Mouse (Mus musculus) heart, postnatal 36 days (tissue): Measurements from ENCODE around the gene Islr. TPM values are rescaled to one million over a fixed set of nuclear protein-coding genes. Genes with fewer than 3 reads are reported as not detected.

Source experiments
- DNase-seq, 2 experiments: peaks; one replicate each; pipeline ENCODE4 v3.0.0; 2021 to 2022
- intact Hi-C: fragments of 180-260 bp; cut with DNase I; formaldehyde crosslinking; loops from one replicate; pipeline ENCODE4 v1.15.1; 2025
- total RNA-seq, 2 experiments: library from RNA; stranded (reverse); gene quantifications; 2 replicates each; pipeline ENCODE4 v1.2.3; 2021

The Islr gene
- total RNA-seq, 2 experiments from 2014 or later, result 28.5 to 30.4 TPM

DNA sequence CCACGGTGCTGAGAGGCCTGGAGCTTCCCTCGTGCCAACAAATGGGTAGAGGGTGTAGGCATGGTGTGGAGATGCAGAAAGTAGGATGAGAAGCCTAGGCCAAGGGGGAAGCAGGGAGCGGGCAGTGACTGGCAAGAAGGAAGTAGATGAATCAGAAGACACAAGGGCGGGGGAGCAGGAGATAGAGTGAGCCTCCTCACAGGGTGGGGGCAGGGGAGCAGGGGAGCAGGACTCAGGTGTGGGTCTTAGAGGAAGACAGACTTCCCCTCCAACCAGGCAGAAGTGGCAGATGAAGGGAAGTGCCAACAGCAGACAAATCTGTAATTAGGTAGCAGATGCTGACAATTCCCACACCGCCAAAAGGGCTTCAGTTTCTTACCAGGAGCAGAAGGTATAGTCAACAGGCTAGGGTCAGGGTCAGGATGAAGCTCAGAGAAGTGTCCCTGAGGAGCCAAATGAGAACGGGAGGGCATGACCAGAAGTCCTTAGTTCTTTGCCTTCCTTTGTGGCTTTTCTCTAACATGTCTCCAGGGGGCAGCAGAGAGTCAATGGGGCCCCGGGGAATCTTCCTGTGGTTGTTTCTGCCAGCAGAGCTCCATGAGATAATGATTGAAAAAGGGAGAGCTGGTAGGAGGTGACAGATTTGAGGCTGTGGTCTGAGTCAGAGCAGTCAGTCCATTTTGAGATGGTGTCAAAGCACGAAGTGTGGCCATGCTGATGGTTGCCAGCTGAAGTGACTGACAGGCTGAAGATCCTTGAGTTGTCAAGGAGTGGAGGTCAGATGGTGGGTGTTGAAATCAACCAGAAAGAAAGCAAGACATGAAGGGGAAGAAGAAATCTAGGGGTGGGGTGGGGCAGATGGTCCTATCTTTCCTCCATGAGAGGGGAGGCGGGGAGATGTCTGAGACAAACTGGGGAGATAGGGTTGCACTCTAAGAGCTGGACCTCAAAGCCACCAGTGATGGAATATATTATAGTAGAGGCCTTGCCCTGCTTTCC lies 22.1 kb upstream of the Islr start:
- DNase-seq, result peak; percentile 63 to 64
- intact Hi-C loops, result loop anchor here (1.0 to 2.0 kb wide), 2 partner anchors 42 to 55 kb away; no protein-coding TSS in a partner anchor

DNA sequence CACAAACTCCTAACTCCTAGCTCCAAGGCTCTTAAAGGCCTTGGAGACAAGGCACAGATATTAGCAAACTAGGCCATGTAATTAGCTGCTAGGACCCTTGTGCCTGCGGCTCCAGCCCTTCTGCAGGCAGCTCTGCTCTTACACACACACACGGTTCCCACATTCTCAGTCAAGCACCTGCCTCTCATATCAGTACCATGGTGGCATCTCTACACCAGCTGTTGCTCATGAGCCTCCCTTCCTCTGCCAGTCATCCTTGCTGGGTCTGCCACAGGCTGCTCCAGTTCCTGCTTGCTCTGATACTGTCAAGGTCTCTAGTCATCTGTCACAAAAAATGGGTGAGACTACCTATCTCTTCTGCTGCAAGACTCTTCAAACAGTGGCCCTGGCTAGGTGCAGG lies 20.2 kb upstream of the Islr start:
- intact Hi-C loops, result no loop called here
- no peak for DNase-seq

DNA sequence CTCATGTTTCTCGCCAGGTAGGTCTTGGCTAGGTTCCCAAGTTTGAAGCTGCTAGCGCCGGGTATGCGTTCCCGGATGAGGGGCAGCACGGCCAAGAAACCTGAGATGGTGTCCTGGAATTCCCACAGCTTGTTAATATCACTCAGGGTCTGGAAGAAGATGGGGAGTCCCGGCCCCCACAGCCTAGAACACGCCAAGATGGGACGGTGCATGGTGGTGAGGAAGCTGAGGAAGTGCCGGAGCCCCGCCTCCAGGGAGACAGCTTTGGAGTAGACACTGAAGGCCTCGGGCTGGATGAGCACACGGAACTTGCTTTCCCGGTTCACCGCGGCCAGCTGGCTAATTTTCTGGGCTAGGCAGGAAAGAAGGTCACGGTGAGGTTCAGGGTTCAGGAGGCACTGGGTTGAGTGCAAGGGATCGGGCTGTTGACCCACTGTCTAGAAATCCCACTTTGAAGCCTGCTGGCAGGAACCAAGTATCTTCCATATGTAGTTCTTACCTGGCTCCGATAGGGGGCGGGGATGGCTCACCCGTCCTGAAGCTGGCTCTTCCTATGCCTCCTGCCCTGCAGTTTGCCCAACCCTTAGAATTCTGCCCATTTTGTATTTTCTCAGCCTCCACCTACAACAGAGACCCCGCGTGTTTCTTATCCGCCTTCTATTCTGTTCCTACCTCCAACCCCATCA lies 16.3 kb upstream of the Islr start:
- peak in 1 of 2 experiments; percentile 41 for DNase-seq
- intact Hi-C loops, result no loop called here

DNA sequence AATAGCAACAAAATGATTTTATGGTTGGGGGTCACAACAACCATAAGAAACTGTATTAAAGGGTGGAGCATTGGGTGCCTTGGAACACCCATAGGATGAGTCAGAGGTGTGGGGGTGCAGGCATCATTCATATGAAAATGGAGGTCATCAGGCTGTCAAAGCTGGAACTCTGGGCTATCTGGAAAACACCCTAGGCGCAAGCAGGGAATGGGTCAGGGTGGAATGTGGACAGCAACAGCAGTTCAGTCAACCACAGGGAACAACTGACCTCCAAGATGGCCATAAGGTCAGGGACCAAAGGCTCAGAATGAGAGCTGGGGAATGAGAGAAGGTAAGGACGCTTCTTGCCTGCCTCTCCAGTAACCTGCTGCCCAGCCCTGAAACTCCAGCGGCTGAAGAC lies 14.4 kb upstream of the Islr start:
- intact Hi-C loops, result no loop called here
- DNase-seq, result no peak

DNA sequence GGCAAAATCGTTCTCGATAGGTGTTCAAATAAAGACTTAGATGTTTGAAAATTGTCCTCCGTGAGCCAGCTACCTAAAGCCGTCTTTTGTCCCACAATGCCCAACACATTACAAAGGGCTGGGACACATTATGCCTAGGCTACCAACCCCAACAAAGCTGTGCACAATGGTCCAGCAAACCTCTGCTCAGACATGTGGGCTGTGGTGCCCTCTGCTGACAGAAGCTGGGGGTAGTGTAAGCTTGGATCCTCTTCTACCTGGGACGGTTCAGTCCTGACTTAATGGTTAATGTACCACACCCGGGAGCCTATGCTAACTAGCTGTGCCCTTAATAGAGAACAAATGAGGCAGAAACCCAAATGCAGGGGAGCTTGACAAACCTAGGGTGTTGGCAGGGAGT lies 12.3 kb upstream of the Islr start:
- intact Hi-C loops, result no loop called here
- DNase-seq, result no peak

DNA sequence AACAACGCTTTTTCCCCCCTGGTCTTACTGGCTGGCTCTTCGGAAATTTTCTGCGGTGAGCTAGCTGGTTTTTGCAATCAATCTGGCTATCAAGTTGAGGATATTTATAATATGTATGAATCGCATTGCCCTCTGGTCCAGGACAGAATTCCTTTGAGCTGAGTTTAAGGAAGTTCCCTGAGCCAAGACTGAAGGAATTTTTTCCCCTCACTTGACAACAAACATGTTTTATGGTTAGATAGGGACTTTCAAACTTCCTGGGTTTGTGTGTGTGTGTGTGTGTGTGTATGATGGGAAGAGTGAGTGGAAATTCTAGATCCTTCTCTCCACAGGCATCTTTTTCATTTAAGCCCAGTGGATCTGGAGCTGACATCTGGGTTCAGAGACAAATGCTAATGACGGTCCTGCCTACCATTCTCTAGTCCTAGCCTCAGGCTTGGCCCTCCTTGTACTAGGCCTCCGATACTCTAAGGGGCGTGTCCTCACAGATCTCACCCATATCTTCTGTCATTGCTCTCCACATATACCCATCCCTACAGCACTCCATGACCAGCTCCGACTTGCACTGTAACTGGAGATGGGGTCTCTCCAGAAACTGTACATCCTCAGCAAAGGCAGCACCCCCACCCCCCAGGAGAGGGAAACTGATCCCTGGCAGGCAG lies 10.5 kb upstream of the Islr start:
- DNase-seq, result no peak

DNA sequence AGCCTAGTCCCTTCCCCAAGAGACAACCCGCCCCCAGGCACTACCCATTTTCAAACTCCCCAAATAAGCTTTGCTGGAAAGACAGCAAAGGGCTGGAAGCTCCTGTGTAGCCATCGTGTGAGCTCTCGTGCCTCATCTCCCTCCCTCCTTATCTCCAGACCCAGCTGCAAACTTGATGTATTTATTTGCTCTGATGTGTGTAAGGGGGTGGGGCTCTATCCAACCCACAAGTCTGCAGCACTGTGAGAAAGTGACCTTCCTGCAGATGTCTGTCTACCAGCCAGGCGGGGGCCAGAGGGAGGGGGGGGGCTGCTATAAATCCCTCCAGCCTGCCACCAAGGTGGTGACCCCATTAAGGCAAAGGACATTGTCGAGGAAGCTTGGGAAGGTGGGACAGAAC lies 9.8 kb upstream of the Islr start:
- no peak for DNase-seq
- intact Hi-C loops, result no loop called here

More for the DNA sequence above, 10.5 kb upstream of the Islr start:
- intact Hi-C loops, result no loop called here

DNA sequence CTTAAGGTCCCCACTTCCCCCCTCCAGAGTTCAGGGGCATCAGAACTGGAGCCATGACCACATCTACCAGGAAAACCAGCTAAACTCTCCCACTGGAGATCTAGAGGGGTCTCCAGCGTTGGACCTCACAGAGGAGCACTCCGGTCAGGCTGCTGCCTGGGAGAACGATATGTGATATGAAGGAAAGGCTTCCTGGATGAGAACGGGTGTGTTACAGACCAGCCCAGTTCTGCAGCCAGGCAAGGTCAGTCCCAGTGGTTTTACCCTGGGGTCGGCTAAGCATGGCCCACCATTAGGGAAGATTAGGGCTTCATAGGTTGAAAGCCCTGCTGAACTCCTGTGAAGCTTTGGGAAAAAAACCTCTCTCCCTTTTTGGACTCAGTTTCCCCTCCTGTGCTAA lies 9.3 kb upstream of the Islr start:
- DNase-seq, result no peak
- intact Hi-C loops, result no loop called here

DNA sequence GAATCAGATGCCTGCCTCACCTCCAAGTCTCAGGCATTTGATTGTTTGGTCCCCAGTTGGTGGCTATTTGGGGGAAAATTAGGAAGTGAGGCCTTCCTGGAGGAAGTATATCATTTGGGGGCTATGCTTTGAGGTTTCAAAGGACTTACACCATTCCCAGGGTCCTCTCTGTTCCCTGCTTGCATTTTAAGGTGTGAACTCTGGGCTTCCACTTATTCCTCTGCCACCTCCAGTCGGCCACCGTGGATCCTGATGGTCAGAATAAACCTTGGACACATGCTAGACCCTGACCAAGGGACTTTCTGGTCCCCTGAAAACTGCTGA lies 6.2 kb upstream of the Islr start:
- intact Hi-C loops, result no loop called here
- DNase-seq, result no peak

DNA sequence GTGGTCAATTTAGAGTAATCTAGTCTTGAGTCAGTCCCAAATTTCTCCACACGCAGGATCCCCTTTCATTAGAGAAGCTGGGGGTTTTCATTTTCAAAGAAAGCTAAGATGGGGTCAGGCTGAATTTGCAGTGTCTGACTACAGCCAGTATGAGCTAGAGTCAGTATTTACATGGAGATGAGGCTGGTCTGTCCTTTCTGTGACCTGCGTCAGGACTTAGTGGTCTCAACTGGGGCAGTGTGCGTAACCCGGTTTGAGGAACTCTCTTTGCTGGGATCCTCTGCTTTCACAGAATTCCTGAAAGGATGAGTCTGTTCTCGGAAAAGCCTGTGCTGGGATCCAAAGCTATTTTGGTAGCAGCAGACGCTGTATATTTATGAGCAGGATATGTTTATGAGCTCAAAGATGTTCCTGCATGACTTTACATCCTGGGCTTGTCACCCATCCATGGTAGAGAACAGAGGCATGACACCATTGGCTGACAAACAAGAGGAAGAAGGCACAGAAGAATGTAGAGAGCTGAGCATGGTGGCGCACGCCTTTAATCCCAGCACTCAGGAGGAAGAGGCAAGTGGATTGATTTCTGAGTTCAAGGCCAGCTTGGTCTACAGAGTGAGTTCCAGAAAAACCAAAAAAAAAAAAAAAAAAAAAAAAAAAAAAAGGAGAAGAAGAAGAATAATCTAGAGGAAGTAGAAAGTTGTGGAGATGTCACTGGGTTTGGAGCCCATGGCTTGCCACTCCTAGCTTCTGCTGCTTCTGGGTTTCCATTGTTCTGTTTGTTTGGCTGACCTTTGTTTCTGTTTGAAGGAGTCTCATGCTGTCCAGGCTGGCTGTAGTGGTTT lies 5.6 kb upstream of the Islr start:
- intact Hi-C loops, result loop anchor here (10.0 kb wide), 1 partner anchor 275 kb away; no protein-coding TSS in a partner anchor

DNA sequence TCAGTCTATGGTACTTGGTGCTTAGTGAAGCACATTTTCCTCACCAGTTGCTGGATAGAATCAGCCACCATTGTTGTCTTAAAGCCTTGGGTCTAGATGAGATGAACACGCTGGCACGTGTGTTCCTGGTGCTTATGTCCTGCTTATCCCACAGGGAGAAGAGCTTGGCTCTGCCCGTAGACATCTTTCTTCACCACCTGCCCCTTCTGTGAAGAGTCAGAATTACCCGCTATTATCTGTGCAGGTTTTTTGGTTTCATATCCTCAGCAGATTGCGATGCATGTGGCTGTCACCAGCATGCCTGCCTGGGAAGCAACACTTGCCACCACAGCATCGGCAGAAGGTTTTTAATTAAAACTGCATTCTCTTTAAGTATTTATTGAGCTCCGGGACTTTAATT lies 1.9 kb upstream of the Islr start:
- DNase-seq, result no peak
- intact Hi-C loops, result loop anchor here (10.0 kb wide), 1 partner anchor 271 kb away; no protein-coding TSS in a partner anchor

More for the DNA sequence above, 5.6 kb upstream of the Islr start:
- no peak for DNase-seq

DNA sequence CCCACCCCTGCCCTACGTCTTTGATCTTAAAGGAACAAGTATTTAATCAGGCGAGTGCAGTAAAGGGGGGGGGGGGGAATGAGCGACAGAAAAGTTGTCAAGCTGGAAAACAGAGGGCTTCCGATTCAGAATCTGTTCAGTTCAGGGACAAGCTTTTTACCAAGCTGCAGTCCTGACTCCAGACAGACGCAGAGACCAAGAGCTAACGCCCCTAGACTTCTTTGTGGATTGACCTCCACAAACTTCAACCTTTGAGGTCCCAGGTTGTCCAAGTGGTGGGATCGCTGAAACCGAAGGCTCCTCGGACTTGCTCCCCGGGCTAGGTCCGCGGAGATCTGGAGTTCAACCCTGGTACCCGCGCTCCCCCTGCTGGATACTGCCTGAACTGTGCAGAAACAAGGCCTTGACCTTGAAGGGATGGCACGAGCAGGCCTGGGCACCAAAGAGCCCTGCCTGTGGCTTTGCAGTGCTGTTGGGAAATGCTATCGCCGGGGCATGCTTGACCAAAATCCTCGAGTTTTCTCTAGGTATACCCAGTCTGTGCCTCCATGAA lies 418 bp upstream of the Islr start:
- intact Hi-C loops, result loop anchor here (1.0 to 10.0 kb wide), 2 partner anchors 166 to 270 kb away; no protein-coding TSS in a partner anchor
- peak; percentile 95 to 97 for DNase-seq

DNA sequence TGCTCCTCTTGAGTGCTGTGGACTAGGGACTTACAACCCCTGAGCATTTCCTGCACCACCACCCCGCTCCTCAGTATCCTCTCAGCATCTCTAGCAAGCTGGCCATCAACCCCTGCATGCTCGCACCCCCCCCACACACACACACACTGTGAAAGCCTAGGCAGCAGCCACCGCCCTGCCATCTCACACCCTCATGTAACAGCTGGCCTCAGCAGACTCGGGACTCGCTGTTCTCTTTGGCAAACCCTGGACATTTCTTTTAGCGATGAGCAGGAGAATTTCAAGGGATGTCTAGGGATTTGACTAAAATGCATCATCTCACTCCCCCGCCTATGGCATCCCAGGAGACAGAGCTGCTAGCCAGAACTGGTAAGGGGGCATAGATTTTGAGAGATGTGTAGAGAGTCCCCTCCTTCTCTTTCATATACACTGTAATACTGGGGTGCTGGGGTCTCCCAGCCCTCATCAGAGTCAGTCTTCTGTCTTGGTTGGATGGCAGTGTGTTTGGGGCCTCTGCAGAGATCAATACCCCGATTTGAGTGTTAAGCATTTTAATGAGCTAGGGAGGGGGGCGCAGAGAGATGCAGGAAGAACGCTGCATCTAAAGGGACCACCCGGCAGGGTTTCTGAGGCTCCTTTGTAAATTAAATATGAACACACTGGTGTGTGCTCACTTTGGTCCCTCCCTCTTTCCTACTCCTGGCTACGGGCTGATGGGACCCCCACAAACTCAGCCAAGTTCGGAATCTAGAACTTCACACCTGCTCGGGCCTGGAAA lies 1.2 kb downstream of the Islr start:
- intact Hi-C loops, result loop anchor here (10.0 kb wide), 1 partner anchor 268 kb away; no protein-coding TSS in a partner anchor
- DNase-seq, result no peak

DNA sequence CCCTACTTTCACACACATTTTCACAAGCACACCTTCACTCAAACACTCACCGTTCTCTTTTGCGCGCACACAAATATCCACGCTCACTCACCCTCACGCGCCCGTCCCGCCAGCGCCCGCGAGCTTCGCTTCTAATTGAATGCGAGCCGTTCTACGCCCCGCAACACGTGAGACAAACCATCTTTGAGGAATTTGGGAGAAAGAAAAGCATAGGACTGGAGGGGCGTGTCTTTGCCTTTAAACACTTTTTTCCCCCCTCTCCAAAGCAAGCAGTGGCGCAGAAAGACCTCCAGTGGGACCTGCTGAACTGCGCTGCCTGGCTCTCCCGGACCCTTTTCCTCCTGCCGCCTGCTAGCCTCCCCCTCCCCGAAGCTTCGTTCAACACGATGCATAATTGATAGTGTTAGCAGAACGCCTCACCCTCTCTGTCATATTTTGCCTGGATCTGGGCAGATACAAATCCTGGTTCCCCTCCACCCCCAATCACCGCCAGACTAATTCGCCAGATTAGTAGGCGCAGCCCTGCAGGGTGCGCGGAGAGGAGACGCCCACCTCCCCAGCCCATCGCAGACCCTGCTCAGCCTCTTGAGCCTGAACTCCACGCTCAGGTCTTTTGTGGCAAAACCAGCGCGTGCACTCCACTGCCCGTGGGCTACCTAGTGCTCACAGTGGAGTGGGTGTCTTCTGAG lies 2.1 kb downstream of the Islr start:
- intact Hi-C loops, result loop anchor here (10.0 kb wide), 1 partner anchor 267 kb away; no protein-coding TSS in a partner anchor
- DNase-seq, result no peak

DNA sequence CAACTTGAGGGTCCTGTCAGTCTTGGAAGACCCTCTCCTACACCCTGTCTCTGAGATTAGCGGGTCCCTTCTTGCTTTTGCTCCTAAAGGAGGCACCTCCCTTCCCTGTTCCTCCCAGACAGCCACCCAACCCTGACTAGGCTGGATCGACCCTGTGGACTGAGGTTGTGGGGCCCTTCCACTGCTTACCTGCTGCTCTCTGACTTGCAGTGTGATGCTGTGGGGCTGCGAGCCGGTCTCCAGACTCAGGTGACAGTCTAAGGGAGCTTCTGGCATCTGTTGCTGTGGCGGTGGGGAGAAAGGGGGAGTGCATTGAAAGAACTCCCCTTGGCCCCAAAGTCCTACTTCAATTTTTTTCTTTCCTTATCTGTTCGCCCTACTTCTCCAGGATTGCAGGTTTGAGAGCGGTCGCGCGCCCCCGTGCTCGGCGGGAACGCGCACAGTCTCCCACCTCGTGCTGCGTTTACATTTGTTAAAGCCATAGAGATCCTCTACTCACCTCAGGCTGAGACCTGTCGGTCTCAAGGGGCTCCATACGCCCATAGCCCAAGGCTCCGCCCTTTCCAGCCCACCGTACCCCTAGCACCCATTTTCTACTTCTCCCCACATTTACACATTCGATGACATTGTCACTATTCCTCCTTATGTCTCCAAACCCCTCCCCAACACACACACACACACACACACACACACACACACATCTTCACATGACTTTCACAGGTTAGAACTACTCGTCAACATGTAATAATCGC lies 2.8 kb downstream of the Islr start:
- DNase-seq, result no peak
- intact Hi-C loops, result loop anchor here (10.0 kb wide), 1 partner anchor 266 kb away; no protein-coding TSS in a partner anchor

DNA sequence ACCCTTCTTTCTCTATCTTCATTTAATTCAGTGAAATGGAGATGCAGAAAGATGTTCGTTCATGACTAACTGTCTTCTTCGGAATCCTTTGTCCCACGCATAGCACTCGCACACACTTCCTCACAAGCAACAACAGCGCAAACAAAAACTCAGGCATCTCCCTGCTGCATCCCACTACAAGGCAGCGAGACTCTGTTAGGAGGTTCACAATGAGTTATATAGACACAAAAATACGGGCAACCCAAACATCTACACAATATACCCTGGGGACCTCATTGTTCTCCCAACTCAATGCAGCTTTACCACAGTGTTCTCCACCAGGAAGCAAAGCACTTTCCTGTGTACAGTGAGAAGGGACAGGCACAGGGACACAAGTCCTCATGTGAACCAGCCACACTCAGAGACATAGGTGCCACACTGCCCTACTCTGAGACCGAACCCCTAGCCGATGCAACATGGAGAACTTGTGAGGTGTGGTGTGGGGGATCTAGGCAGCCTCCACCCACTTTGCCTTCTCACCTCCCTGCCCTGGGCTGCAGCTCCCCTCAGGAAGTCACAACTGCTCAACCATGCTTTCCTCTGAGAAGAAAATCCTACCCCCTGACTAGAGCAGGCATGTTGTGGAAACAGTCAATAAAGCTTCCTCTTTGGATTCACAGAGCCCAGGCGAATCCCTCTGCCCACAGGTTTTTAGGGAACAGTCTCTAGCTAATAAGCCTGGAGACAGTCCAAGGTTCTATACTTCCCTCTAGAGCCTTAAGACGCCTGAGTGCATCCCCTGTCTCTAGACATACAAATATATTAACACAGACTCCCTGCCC lies 3.6 kb downstream of the Islr start:
- no peak for DNase-seq
- intact Hi-C loops, result loop anchor here (10.0 kb wide), 1 partner anchor 266 kb away; no protein-coding TSS in a partner anchor
